Mouse (Mus musculus): Measurements from ENCODE around the gene Ift74.
"Not testable (repeated sequence)": the region's sequence is repeated elsewhere in the genome, so short reads cannot be mapped to it uniquely, and the experiment has no call there.

Ift74 gene

DNA sequence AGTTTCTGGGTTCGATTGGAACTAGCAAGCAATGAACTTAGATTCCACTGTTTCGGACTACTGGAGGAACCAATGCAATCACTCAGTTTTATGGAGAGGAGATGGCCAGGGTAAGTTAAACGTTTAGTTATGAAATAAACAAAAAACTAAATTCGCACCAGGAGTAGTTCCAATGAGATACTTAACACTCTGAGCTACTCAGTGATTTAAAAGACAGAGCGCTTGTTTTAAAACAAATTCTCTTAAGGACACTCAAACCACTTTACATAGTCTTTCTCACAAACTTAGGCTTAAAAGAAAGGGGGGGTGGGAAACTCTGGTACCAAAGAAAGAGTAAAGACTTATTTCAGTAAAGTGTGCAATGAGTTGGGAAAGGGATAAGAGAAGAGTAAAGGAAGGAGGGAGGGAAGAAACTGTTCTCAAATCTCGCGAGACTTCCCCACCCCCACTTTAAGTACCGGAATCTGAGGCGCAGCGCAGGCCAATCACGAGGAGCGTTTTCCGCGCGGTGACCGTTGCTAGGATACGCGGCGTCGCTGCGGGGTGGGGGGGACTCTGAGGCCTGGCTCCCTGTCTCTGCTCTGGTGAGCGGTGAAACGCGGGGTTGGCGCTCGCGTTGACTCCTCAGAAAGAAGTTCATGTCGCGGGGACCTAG lies at the start of gene Ift74:
Ift74 (plus strand) TSS at position 520 of the 655 bp plus-strand sequence.
- DNase-seq (ENCODE audit: extremely low spot score, low spot score), result peak; percentile 96

GRCm38 (mm10) chr4:94572677-94573076 lies 41.6 kb upstream of the Ift74 start:
- DNase-seq (ENCODE audit: extremely low spot score, low spot score), result no peak

GRCm38 (mm10) chr4:94591765-94592381 lies 22.4 kb upstream of the Ift74 start:
- no peak for DNase-seq (ENCODE audit: extremely low spot score, low spot score)

- DNase-seq (ENCODE audit: extremely low spot score, low spot score), result no peak
Observed at GRCm38 (mm10) chr4:94592709-94593108, 21.6 kb upstream of the Ift74 start.

- no peak for DNase-seq (ENCODE audit: extremely low spot score, low spot score)
Observed at GRCm38 (mm10) chr4:94601395-94601794, 12.9 kb upstream of the Ift74 start.

DNA sequence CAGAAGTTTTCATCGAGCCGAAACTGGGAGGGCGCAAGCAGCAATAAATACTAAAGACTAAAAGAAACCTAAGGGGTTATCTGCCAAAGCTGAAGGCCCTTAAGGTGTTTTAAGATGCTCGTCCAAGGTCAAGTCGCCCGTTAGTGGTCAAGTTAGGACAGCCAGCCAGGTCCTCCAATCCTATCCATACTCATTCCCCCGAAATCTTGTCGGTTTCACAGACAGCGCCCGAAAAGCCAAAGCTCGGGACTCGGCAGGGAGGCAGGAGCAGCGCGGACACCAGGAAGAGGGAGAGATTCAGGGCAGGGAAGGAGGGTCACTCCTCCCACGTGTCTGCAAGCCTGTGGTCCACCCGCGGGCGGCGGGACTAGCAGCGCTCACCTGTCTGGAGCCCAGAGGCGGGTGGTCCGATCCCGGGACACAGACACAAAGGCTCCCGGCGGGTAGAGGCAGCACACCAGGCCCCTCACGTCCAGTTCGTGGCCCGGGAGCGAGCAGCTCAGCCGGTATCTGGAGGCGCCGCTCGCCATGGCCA lies 11.7 kb upstream of the Ift74 start:
- no peak for DNase-seq (ENCODE audit: extremely low spot score, low spot score)

- DNase-seq (ENCODE audit: extremely low spot score, low spot score), result peak; percentile 95
Observed at GRCm38 (mm10) chr4:94603031-94603629, 11.2 kb upstream of the Ift74 start, which contains the start of gene Plaa. TSS of gene Plaa (minus strand) at chr4:94603244.

GRCm38 (mm10) chr4:94604452-94605019 lies 9.8 kb upstream of the Ift74 start:
- DNase-seq (ENCODE audit: extremely low spot score, low spot score), result no peak

GRCm38 (mm10) chr4:94605591-94605990 lies 8.7 kb upstream of the Ift74 start:
- no peak for DNase-seq (ENCODE audit: extremely low spot score, low spot score)

- no peak for DNase-seq (ENCODE audit: extremely low spot score, low spot score)
Observed at GRCm38 (mm10) chr4:94610339-94610738, 4.0 kb upstream of the Ift74 start.

DNA sequence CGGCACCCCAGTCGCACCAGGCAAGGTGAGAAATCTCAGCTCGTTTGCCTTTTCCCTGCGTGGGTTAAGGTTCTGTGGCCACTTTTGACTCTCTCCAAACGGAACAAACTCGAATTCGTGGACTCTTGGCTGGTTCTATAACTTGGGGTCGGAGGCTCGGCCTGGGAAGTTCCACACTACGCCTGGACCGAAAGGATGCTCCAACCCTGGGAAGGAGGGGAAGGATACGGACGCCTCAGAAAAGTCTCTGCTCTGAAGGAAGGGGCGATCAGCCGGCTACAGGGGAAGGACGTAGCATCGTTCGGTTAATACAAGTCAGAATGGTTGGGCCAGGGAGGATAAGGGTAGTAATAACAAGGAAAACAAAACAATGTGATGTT lies 326 bp downstream of the Ift74 start:
- no peak for DNase-seq (ENCODE audit: extremely low spot score, low spot score)

- DNase-seq (ENCODE audit: extremely low spot score, low spot score), result no peak
Observed at GRCm38 (mm10) chr4:94620077-94620476, 5.8 kb downstream of the Ift74 start.

GRCm38 (mm10) chr4:94643141-94643540 lies 28.9 kb downstream of the Ift74 start:
- no peak for DNase-seq (ENCODE audit: extremely low spot score, low spot score)

- DNase-seq (ENCODE audit: extremely low spot score, low spot score), result no peak
Observed at GRCm38 (mm10) chr4:94649920-94650319, 35.6 kb downstream of the Ift74 start, which contains the start of gene Lrrc19. TSS of gene Lrrc19 (minus strand) at chr4:94650144.

GRCm38 (mm10) chr4:94650426-94651175 lies 36.3 kb downstream of the Ift74 start:
- DNase-seq (ENCODE audit: extremely low spot score, low spot score), result not testable (repeated sequence)

DNA sequence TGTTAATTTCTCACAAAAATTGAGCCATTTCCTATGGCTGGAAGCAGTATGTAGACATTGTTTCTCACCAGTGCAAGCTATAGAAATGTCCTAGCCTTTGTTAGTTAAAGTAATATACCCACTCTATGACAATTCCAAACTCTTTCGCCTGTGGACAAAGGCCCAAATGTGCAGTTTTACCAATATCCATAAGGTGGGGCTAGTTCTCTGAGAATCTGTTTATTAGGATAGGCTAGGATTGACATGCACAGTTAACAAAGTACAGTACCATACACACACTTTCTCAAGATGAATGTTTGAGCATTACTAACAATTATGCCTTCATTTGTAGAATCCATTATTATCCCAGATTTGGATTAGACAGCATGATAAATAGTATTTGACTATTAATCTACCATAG lies 55.4 kb downstream of the Ift74 start:
- no peak for DNase-seq (ENCODE audit: extremely low spot score, low spot score)

DNA sequence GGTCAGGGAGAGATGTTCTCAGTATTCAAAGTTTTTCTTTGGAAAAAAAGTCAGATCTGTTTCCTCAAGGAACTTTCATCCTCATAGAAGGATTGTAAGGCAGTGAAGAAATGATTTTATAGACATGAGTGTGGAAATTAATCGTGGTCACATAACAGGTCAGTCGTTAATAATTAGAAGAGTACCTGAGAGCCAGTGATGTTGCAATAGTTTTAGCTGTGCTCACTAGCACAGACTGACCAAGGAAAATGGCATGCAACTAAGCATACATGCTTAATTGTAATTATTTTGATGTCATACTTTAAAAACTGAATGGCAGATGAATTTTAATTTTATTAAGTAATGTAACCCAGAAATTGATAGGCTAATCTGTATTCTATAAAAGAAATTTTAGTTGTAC lies 66.4 kb downstream of the Ift74 start:
- no peak for DNase-seq (ENCODE audit: extremely low spot score, low spot score)

DNA sequence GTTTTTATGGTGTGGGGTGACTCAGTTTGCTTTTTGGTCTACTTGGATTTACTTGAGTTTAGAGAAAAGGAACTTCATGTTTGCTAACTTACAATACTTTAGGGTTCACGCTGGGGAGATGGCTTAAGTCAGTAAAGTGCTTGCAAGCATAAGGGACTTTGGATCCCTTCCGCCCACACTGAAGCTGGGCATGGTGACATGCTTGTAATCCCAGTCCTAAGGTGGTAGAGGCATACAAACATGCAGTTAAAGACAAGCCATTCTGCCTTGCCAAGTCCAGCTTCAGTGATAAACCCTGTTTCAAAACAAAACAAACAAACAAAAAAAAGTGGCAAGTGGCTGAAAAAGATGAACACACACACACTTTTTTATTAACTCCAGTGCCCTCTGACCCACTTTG lies 66.9 kb downstream of the Ift74 start:
- no peak for DNase-seq (ENCODE audit: extremely low spot score, low spot score)

DNA sequence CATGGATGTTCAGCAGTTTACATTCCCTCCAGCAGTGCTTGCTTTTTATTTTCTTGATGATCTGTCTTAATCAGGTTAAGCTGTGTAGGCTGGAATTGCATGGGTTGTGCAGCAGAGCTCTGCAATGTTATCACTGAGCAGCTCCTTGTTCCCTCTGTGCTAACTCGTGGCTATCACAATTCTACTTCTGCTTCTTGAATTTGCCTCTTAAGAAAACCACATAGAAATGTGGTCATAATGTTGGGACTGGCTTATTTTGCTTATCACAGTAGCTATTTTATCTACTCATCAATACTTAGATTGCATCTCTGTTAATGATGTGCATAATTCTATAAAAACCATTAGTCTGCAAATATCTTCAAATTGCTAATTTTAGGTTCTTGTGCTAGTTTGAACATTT lies 67.7 kb downstream of the Ift74 start:
- DNase-seq (ENCODE audit: extremely low spot score, low spot score), result no peak

- DNase-seq (ENCODE audit: extremely low spot score, low spot score), result no peak
Observed at GRCm38 (mm10) chr4:94683305-94683704, 69.0 kb downstream of the Ift74 start.

- not testable (repeated sequence) for DNase-seq (ENCODE audit: extremely low spot score, low spot score)
Observed at GRCm38 (mm10) chr4:94689804-94690203, 75.5 kb downstream of the Ift74 start.
